Mouse (Mus musculus) hindbrain, postnatal 0 days (tissue): ENCODE data around the gene Ssr2. TPM values are rescaled to one million over a fixed set of nuclear protein-coding genes. Genes with fewer than 3 reads are reported as not detected.

Source experiments
- ATAC-seq: fragments of 200-750 bp; cut with Nextera tagmentation; 2 replicates; pipeline ENCODE4 v1.8.0; 2017; ENCODE audit warnings: mild to moderate bottlenecking, moderate TSS enrichment, moderate library complexity
- DNase-seq: peaks from one replicate; pipeline ENCODE4 v3.0.0-alpha.2; 2015; ENCODE audit warnings: low spot score
- H3K27ac ChIP-seq: fragments of 300-500 bp; sonication (generic); 2 replicates; pipeline ENCODE4 v1.5.1; 2014; ENCODE audit warnings: mild to moderate bottlenecking
- H3K27me3 ChIP-seq: fragments of 300-500 bp; sonication (generic); 2 replicates; pipeline ENCODE4 v1.6.1; 2014; ENCODE audit warnings: low read length, mixed read lengths; ENCODE audit not compliant: insufficient read depth
- H3K36me3 ChIP-seq: fragments of 300-500 bp; sonication (generic); 2 replicates; pipeline ENCODE4 v1.6.1; 2014; ENCODE audit warnings: low read length, mixed read lengths; ENCODE audit not compliant: insufficient read depth
- H3K4me1 ChIP-seq: fragments of 300-500 bp; sonication (generic); 2 replicates; pipeline ENCODE4 v1.6.1; 2014; ENCODE audit warnings: antibody characterized with exemption, low read length, mixed read lengths; ENCODE audit not compliant: insufficient read depth
- H3K4me2 ChIP-seq: fragments of 300-500 bp; sonication (generic); 2 replicates; pipeline ENCODE4 v1.6.1; 2014; ENCODE audit warnings: low read depth, mild to moderate bottlenecking, low read length, moderate library complexity, mixed read lengths
- H3K4me3 ChIP-seq: fragments of 300-500 bp; sonication (generic); 2 replicates; pipeline ENCODE4 v1.5.1; 2014; ENCODE audit warnings: low read length
- H3K9ac ChIP-seq: fragments of 300-500 bp; sonication (generic); replicated peaks from 2 replicates; pipeline ENCODE4 v1.6.1; 2014; ENCODE audit warnings: mild to moderate bottlenecking, low read length, moderate library complexity, mixed read lengths
- H3K9me3 ChIP-seq: fragments of 300-500 bp; sonication (generic); 2 replicates; pipeline ENCODE4 v1.6.1; 2016; ENCODE audit warnings: low read length, mixed read lengths
- CTCF ChIP-seq: IDR thresholded peaks from 2 replicates; pipeline ENCODE4 v1.5.1; 2016; ENCODE audit warnings: antibody characterized with exemption, control low read depth, low read depth
- WGBS: fragments of 180-500 bp; shearing (Covaris S2); extraction: QIAGEN DNeasy Blood & Tissue Kit; methylation state at CpG from one replicate; pipeline ENCODE4 v1.1.7; 2014; 5-methylcytosine and 5-hydroxymethylcytosine counted together
- polyA plus RNA-seq: library from polyadenylated mRNA; unstranded; fragments of >200 nt; fragmentation: Nextera tagmentation; extraction: Ambion mirVana; gene quantifications from 2 replicates; pipeline ENCODE4 v1.2.1, GENCODE M21; 2015
- total RNA-seq: library from RNA; depleted of rRNA; stranded (reverse); fragments of >200 nt; gene quantifications from 2 replicates; pipeline ENCODE4 v1.2.3, GENCODE M21; 2014

The Ssr2 gene
- total and polyA plus RNA-seq, 2 experiments from 2014 or later = 210 to 307 TPM

GRCm38 (mm10) chr3:88616951-88617500 lies 41.4 kb downstream of the Ssr2 start:
- Histone ChIP-seq H3K9ac (no peak overlapping the region), H3K4me1 (peaks cover 7% of the 10 kb centered on the region; the same call in 1 of the 2 replicates), H3K36me3 (no peaks in the 10 kb centered on the region), H3K9me3 (no peaks in the 10 kb centered on the region), H3K27me3 (no peaks in the 10 kb centered on the region), H3K4me3 (no peak overlapping the region), H3K4me2 (no peak overlapping the region), H3K27ac (no peak overlapping the region)
- DNase-seq = no peak
- TF ChIP-seq CTCF = no peak
- ATAC-seq = no peak
- 79% methylated on average over 3 of the region's 3 CpGs for WGBS

GRCm38 (mm10) chr3:88618074-88618871 lies 42.6 kb downstream of the Ssr2 start:
- 74% methylated on average over 8 of the region's 8 CpGs for WGBS
- no peak overlapping the region for H3K4me2 ChIP-seq
- peaks cover 7% of the 10 kb centered on the region; the same call in 1 of the 2 replicates for H3K4me1 ChIP-seq
- H3K4me3 ChIP-seq = no peak overlapping the region
- ATAC-seq (no peak), DNase-seq (no peak)
- no peaks in the 10 kb centered on the region for H3K9me3 ChIP-seq
- H3K27me3 ChIP-seq = no peaks in the 10 kb centered on the region
- H3K27ac ChIP-seq = no peak overlapping the region
- H3K9ac ChIP-seq = no peak overlapping the region
- H3K36me3 ChIP-seq = no peaks in the 10 kb centered on the region
- no peak for TF ChIP-seq CTCF

- no peak overlapping the region for H3K4me3 ChIP-seq
- WGBS = 52% methylated on average over 9 of the region's 9 CpGs
- H3K9me3 ChIP-seq = no peaks in the 10 kb centered on the region
- no peak overlapping the region for H3K9ac ChIP-seq
- H3K27me3 ChIP-seq = no peaks in the 10 kb centered on the region
- H3K4me2 ChIP-seq = no peak overlapping the region
- H3K27ac ChIP-seq = no peak overlapping the region
- DNase-seq (no peak), ATAC-seq (no peak)
- no peaks in the 10 kb centered on the region for H3K36me3 ChIP-seq
- no peak for TF ChIP-seq CTCF
- peaks cover 10% of the 10 kb centered on the region for H3K4me1 ChIP-seq
Observed at GRCm38 (mm10) chr3:88619113-88620097, 43.7 kb downstream of the Ssr2 start.

GRCm38 (mm10) chr3:88620146-88620991 lies 44.7 kb downstream of the Ssr2 start:
- H3K36me3 ChIP-seq = no peaks in the 10 kb centered on the region
- DNase-seq (no peak), ATAC-seq (no peak)
- no peaks in the 10 kb centered on the region for H3K9me3 ChIP-seq
- no peak for TF ChIP-seq CTCF
- H3K4me3 ChIP-seq = peak overlapping the region; percentile 66
- 16% methylated on average over 15 of the region's 15 CpGs for WGBS
- H3K27me3 ChIP-seq = no peaks in the 10 kb centered on the region
- H3K27ac ChIP-seq = peak overlapping the region; percentile 91
- H3K4me2 ChIP-seq = peak overlapping the region; percentile 91
- peak overlapping the region; percentile 72 for H3K9ac ChIP-seq
- H3K4me1 ChIP-seq = peaks cover 18% of the 10 kb centered on the region

GRCm38 (mm10) chr3:88620992-88621536 lies 45.4 kb downstream of the Ssr2 start:
- peak; percentile 69 for DNase-seq
- H3K4me3 ChIP-seq = peak overlapping the region; percentile 66
- no peak for TF ChIP-seq CTCF
- H3K36me3 ChIP-seq = no peaks in the 10 kb centered on the region
- peak overlapping the region; percentile 72 for H3K9ac ChIP-seq
- no peaks in the 10 kb centered on the region for H3K27me3 ChIP-seq
- under 1% methylated on average over 63 of the region's 64 CpGs for WGBS
- H3K27ac ChIP-seq = peak overlapping the region; percentile 91
- H3K4me2 ChIP-seq = peak overlapping the region; percentile 91
- H3K4me1 ChIP-seq = peaks cover 21% of the 10 kb centered on the region
- ATAC-seq = peak; percentile 57
- no peaks in the 10 kb centered on the region for H3K9me3 ChIP-seq
